Mouse (Mus musculus): ENCODE results near the gene Gid4. TPM values are rescaled to one million over a fixed set of nuclear protein-coding genes. Genes with fewer than 3 reads are reported as not detected.

Gene Gid4
- polyA plus RNA-seq, 1 experiment: 41.6 TPM

DNA sequence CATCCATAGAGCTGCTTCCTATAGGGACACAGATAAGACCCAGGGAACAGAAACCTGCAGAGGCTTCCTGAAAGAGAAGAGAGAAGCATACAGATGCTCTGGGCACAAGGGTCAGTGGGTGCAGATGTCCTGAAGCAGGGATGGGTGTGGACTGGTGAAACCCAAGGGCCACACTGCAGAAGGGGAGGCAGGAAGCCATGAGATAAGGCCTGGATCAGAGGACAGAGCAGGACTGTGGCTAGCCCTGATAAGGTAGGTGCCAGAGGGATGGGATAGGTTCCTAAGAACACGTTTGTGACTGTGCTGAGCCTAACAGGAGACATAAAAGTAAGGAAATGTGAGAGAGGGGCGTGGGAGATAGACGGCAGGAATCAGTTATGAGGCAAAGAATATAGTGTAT, 69.3 kb downstream of the Gid4 start:
- no peaks in the 10 kb centered on the region for H3K27me3 ChIP-seq (ENCODE audit: control insufficient read depth, insufficient read depth, low read length)
- no peak overlapping the region for H3K27ac ChIP-seq (ENCODE audit: insufficient read depth, low read length)
- TF ChIP-seq CTCF (IDR thresholded peaks at IDR 0.05; ENCODE audit: borderline replicate concordance, insufficient read depth, low read depth, low read length) (no peak), POLR2A (IDR thresholded peaks at IDR 0.05; ENCODE audit: borderline replicate concordance, insufficient read depth, low read length) (no peak)
- no peak overlapping the region for H3K4me3 ChIP-seq (replicated peaks; ENCODE audit: insufficient read depth, low read depth, low read length)
- no peak for DNase-seq
- WGBS: 67% methylated on average over 3 of the region's 3 CpGs
- no peaks in the 10 kb centered on the region for H3K4me1 ChIP-seq (ENCODE audit: control insufficient read depth, insufficient read depth, low read length)

DNA sequence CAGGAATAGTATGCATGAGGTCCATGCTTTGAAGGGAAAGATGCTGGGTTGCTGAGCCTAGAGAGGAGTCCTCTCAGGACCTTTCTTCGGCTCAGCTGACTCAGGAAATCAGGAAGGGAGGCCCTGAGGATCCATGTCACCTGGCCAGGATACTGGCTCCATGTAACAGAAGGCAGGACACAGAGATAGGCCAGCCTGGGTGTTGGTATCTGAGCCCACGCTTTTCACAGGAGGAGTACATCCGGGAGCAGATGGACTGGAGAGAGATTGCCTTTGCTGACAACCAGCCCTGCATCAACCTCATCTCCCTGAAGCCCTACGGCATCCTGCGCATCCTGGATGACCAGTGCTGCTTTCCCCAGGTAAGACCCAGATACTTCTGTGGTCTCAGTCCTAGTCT, 75.8 kb downstream of the Gid4 start:
- TF ChIP-seq POLR2A (IDR thresholded peaks at IDR 0.05; ENCODE audit: borderline replicate concordance, insufficient read depth, low read length) (no peak), CTCF (IDR thresholded peaks at IDR 0.05; ENCODE audit: borderline replicate concordance, insufficient read depth, low read depth, low read length) (no peak)
- no peak overlapping the region for H3K4me3 ChIP-seq (replicated peaks; ENCODE audit: insufficient read depth, low read depth, low read length)
- DNase-seq: peak in 1 of 2 experiments; percentile 44
- H3K4me1 ChIP-seq (ENCODE audit: control insufficient read depth, insufficient read depth, low read length): 0 out of 2 replicates have a peak, but pooled peaks cover 6% of the 10 kb centered on the region
- H3K27ac ChIP-seq (ENCODE audit: insufficient read depth, low read length): peak overlapping the region; percentile 24; the same call in 1 of the 2 replicates
- WGBS: 65% methylated on average over 5 of the region's 5 CpGs
- no peaks in the 10 kb centered on the region for H3K27me3 ChIP-seq (ENCODE audit: control insufficient read depth, insufficient read depth, low read length)

DNA sequence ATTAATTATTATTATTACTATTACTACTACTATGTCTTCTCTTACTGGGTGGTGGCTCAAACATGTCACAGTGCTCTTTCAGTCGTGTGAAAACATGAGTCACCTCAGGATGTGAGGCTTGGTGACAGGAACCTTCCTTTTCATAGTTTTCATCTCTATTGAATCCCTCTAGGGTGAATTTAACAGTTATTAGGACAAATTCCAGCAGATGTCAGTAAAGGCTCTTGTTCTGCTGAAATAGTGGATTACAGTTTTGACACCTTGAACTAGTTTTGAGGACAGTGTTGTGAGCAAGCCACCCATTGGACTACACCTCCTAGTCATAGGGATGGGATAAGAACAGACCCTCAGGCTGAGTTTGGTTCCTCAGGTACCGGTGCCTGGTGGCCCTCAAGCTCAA, 78.7 kb downstream of the Gid4 start:
- Histone ChIP-seq H3K27ac (ENCODE audit: insufficient read depth, low read length) (no peak overlapping the region), H3K4me3 (replicated peaks; ENCODE audit: insufficient read depth, low read depth, low read length) (no peak overlapping the region), H3K27me3 (ENCODE audit: control insufficient read depth, insufficient read depth, low read length) (no peaks in the 10 kb centered on the region), H3K4me1 (ENCODE audit: control insufficient read depth, insufficient read depth, low read length) (0 out of 2 replicates have a peak, but pooled peaks cover 6% of the 10 kb centered on the region)
- no peak for DNase-seq
- WGBS: 67% methylated on average over 2 of the region's 2 CpGs
- TF ChIP-seq POLR2A (IDR thresholded peaks at IDR 0.05; ENCODE audit: borderline replicate concordance, insufficient read depth, low read length): no peak
- TF ChIP-seq CTCF (IDR thresholded peaks at IDR 0.05; ENCODE audit: borderline replicate concordance, insufficient read depth, low read depth, low read length): no peak

Other genes with a start within 250 kb of the Gid4 start
- gene Srebf1, start 194.6 kb upstream of the Gid4 start, polyA plus RNA-seq (2012; rRNA removed): 56.1 and 66.3 TPM in 2 replicates
- 176 and 180 TPM in 2 replicates for gene Tom1l2, start 64.2 kb upstream of the Gid4 start, polyA plus RNA-seq (2012; rRNA removed)
- gene Drc3, start 63.8 kb upstream of the Gid4 start, polyA plus RNA-seq (2012; rRNA removed): 7.1 and 8.0 TPM in 2 replicates
- 31.3 and 33.4 TPM in 2 replicates for gene Atpaf2, start 1.3 kb downstream of the Gid4 start, polyA plus RNA-seq (2012; rRNA removed)
- gene Drg2, start 37.4 kb downstream of the Gid4 start, polyA plus RNA-seq (2012; rRNA removed): 101 and 110 TPM in 2 replicates
- gene Myo15, start 52.2 kb downstream of the Gid4 start, polyA plus RNA-seq (2012; rRNA removed): 3.1 and 4.6 TPM in 2 replicates
- gene Alkbh5, start 119.2 kb downstream of the Gid4 start, polyA plus RNA-seq (2012; rRNA removed): 25.2 and 27.3 TPM in 2 replicates